Mouse (Mus musculus) CH12.LX (cell line): Measurements from ENCODE around the gene Scand1. TPM values are rescaled to one million over a fixed set of nuclear protein-coding genes. Genes with fewer than 3 reads are reported as not detected.

Source experiments
- DNase-seq: peaks from one replicate; pipeline ENCODE4 v3.0.0-alpha.2; 2013; ENCODE audit errors: extremely low read depth
- H3K27ac ChIP-seq: 2 replicates; pipeline ENCODE4 v1.5.1; 2012; ENCODE audit warnings: low read depth, mild to moderate bottlenecking, control low read depth, moderate library complexity; ENCODE audit not compliant: insufficient read depth
- H3K27me3 ChIP-seq: replicated peaks from 2 replicates; pipeline ENCODE3; 2012; ENCODE audit warnings: inconsistent platforms
- H3K36me3 ChIP-seq, 2 experiments: replicated peaks in 1 of 2; 2 replicates each; pipeline versions ENCODE3 to v1.6.1; 2012; ENCODE audit warnings: inconsistent platforms in 1 of 2, low read length in 1 of 2, mild to moderate bottlenecking in 1 of 2, mixed read lengths in 1 of 2, moderate library complexity in 1 of 2; ENCODE audit not compliant: control insufficient read depth in 1 of 2, insufficient read depth in 1 of 2
- H3K4me1 ChIP-seq, 2 experiments: 2 replicates each; pipeline ENCODE4 v1.6.1; 2012; ENCODE audit warnings: inconsistent platforms in 1 of 2, moderate library complexity in 1 of 2; ENCODE audit not compliant: insufficient read depth in 2 of 2, control insufficient read depth in 1 of 2
- H3K4me2 ChIP-seq: 2 replicates; pipeline ENCODE4 v1.6.1; 2012; ENCODE audit warnings: low read depth, mild to moderate bottlenecking, control low read depth; ENCODE audit not compliant: poor library complexity, insufficient read depth, severe bottlenecking
- H3K4me3 ChIP-seq, 3 experiments: fragments of 150-350 bp in 1 of 3; sonication (generic) in 1 of 3; replicated peaks in 1 of 3; 2 replicates each; pipeline versions ENCODE3 to v1.5.1; 2011 to 2012; ENCODE audit warnings: low read depth in 2 of 3, low read length in 2 of 3, mild to moderate bottlenecking in 2 of 3, moderate library complexity in 2 of 3, control low read depth in 1 of 3, improper control_type of control experiment in 1 of 3, inconsistent platforms in 1 of 3, mixed read lengths in 1 of 3; ENCODE audit not compliant: poor library complexity in 1 of 3
- H3K79me2 ChIP-seq: replicated peaks from 2 replicates; pipeline ENCODE4 v1.6.1; 2012; ENCODE audit warnings: mild to moderate bottlenecking, moderate library complexity; ENCODE audit not compliant: control insufficient read depth, poor library complexity, insufficient read depth, severe bottlenecking; ENCODE audit errors: extremely low read depth
- H3K9ac ChIP-seq: 2 replicates; pipeline ENCODE4 v1.6.1; 2012; ENCODE audit warnings: low read depth, mild to moderate bottlenecking, control low read depth, moderate library complexity; ENCODE audit not compliant: insufficient read depth
- H3K9me3 ChIP-seq: replicated peaks from 2 replicates; pipeline ENCODE3; 2012; ENCODE audit warnings: low read length, inconsistent platforms, mixed read lengths
- CHD1 ChIP-seq: IDR thresholded peaks from 2 replicates; pipeline ENCODE4 v1.6.1; 2012; ENCODE audit warnings: low read depth, low read length, improper control_type of control experiment, inconsistent platforms
- CTCF ChIP-seq, 2 experiments: IDR thresholded peaks in 1 of 2; conservative IDR thresholded peaks in 1 of 2; 2 replicates each; pipeline ENCODE4 v1.5.1; 2011 to 2012; ENCODE audit warnings: low read depth in 2 of 2, low read length in 2 of 2, improper control_type of control experiment in 1 of 2, inconsistent platforms in 1 of 2, mild to moderate bottlenecking in 1 of 2, moderate library complexity in 1 of 2
- E2F4 ChIP-seq: IDR thresholded peaks from 2 replicates; pipeline ENCODE4 v1.6.1; 2011; ENCODE audit warnings: low read depth, low read length, improper control_type of control experiment; ENCODE audit not compliant: insufficient replicate concordance
- GABPA ChIP-seq: IDR thresholded peaks from 2 replicates; pipeline ENCODE4 v1.6.1; 2012; ENCODE audit warnings: low read depth, low read length, improper control_type of control experiment, inconsistent platforms; ENCODE audit not compliant: insufficient replicate concordance
- HCFC1 ChIP-seq: IDR thresholded peaks from 2 replicates; pipeline ENCODE4 v1.6.1; 2012; ENCODE audit warnings: low read depth, mild to moderate bottlenecking, inconsistent platforms, low read length, improper control_type of control experiment
- IRF4 ChIP-seq: IDR thresholded peaks from 2 replicates; pipeline ENCODE4 v1.6.1; 2014; ENCODE audit warnings: low read depth, mild to moderate bottlenecking, inconsistent platforms, low read length, improper control_type of control experiment
- JUN ChIP-seq: IDR thresholded peaks from 2 replicates; pipeline ENCODE4 v1.6.1; 2011; ENCODE audit warnings: low read depth, mild to moderate bottlenecking, low read length, improper control_type of control experiment, moderate library complexity; ENCODE audit not compliant: insufficient read depth
- MAZ ChIP-seq: IDR thresholded peaks from 2 replicates; pipeline ENCODE4 v1.6.1; 2012; ENCODE audit warnings: low read depth, mild to moderate bottlenecking, inconsistent platforms, low read length, improper control_type of control experiment, moderate library complexity
- MEF2A ChIP-seq: IDR thresholded peaks from 2 replicates; pipeline ENCODE4 v1.6.1; 2014; ENCODE audit warnings: low read depth, mild to moderate bottlenecking, inconsistent platforms, low read length, improper control_type of control experiment, borderline replicate concordance
- POLR2A ChIP-seq: IDR thresholded peaks from 2 replicates; pipeline ENCODE4 v1.6.1; 2011; ENCODE audit warnings: low read depth, mild to moderate bottlenecking, improper control_type of control experiment, low read length
- POLR2AphosphoS2 ChIP-seq: IDR thresholded peaks from 2 replicates; pipeline ENCODE4 v1.6.1; 2011; ENCODE audit warnings: low read depth, low read length, improper control_type of control experiment
- RAD21 ChIP-seq: IDR thresholded peaks from 2 replicates; pipeline ENCODE4 v1.6.1; 2011; ENCODE audit warnings: low read depth, mild to moderate bottlenecking, low read length, improper control_type of control experiment, moderate library complexity
- RCOR1 ChIP-seq: conservative IDR thresholded peaks from 2 replicates; pipeline ENCODE4 v1.6.1; 2012; ENCODE audit warnings: low read depth, mild to moderate bottlenecking, inconsistent platforms, low read length, improper control_type of control experiment
- SMC3 ChIP-seq: IDR thresholded peaks from 2 replicates; pipeline ENCODE4 v1.6.1; 2011; ENCODE audit warnings: low read depth, low read length, improper control_type of control experiment
- TBP ChIP-seq: conservative IDR thresholded peaks from 2 replicates; pipeline ENCODE4 v1.6.1; 2011; ENCODE audit warnings: low read depth, low read length, improper control_type of control experiment
- UBTF ChIP-seq: IDR thresholded peaks from 2 replicates; pipeline ENCODE4 v1.6.1; 2012; ENCODE audit warnings: low read depth, mild to moderate bottlenecking, inconsistent platforms, low read length, improper control_type of control experiment, moderate library complexity
- USF1 ChIP-seq: IDR thresholded peaks from 2 replicates; pipeline ENCODE4 v1.6.1; 2014; ENCODE audit warnings: low read depth, mild to moderate bottlenecking, inconsistent platforms, low read length, improper control_type of control experiment
- dilution Hi-C: fragments of 300-500 bp; cut with MboI; formaldehyde crosslinking; loops from 2 replicates; pipeline ENCODE4 v1.14.3; 2020; ENCODE audit warnings: low sequenced_read_pairs; ENCODE audit not compliant: extremely low pct_unique_long_range_greater_than_20kb, extremely low pct_ligation_motif_present
- in situ Hi-C: fragments of 300-500 bp; cut with MboI; formaldehyde crosslinking; loops from 3 replicates; pipeline ENCODE4 v1.14.3; 2019; ENCODE audit warnings: low sequenced_read_pairs, low pct_ligation_motif_present, low pct_unique_long_range_greater_than_20kb, mixed read lengths
- polyA plus RNA-seq: library from polyadenylated mRNA; unstranded; fragments of >175 nt; gene quantifications from 2 replicates; pipeline ENCODE4 v1.2.1, GENCODE M21; 2012; ENCODE audit warnings: low read depth; ENCODE audit not compliant: insufficient read length
- total RNA-seq, 2 experiments: library from RNA; depleted of rRNA; stranded (reverse); fragments of 300-350 nt in 1 of 2; fragments of >200 nt in 1 of 2; gene quantifications; 2 replicates each; pipeline ENCODE4 v1.2.3; 2012 to 2014

Scand1 gene
- total and polyA plus RNA-seq, 3 experiments: 48.5 to 86.6 (median 72.6) TPM

DNA sequence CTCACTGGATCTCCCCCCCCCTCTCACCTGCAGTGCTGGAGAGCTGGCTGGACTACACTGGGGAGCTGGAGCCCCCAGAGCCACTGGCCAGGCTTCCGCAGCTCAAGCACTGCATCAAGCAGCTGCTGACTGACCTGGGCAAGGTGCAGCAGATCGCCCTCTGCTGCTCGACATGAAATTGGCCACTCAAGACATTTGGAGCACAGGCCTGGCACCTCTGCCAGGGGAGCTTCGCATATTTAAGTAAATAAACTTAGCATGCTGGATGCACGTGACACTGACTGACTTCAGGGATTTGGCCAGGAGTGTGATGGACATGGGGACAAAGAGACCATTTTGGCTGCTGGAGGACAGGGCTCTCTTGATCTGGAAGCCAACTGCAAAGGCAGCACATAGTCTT lies 5.2 kb downstream of the Scand1 start:
- no peak overlapping the region for H3K4me3 ChIP-seq
- TF ChIP-seq CHD1 (no peak), E2F4 (no peak), MEF2A (no peak), CTCF (conservative IDR thresholded peaks at IDR 0.05 in 1 of 2, IDR thresholded peaks at IDR 0.05 in 1 of 2; ENCODE audit: low read depth in 2 of 2, low read length in 2 of 2) (peak in 1 of 2 experiments; percentile 57; a peak in 2 of 4 replicates), TBP (no peak), POLR2AphosphoS2 (no peak), UBTF (no peak), GABPA (no peak), SMC3 (peak; percentile 34; the same call in 1 of the 2 replicates)
- TF ChIP-seq, all 38 proteins: peak for 2
- Histone ChIP-seq H3K36me3 (peaks cover 28 to 54% of the 10 kb centered on the region in 2 experiments), H3K27ac (no peak overlapping the region), H3K4me2 (no peak overlapping the region), H3K27me3 (no peaks in the 10 kb centered on the region), H3K9ac (no peak overlapping the region), H3K9me3 (no peaks in the 10 kb centered on the region), H3K79me2 (no peaks in the 10 kb centered on the region; the same call in 1 of the 2 replicates), H3K4me1 (peaks cover 0 to 20% of the 10 kb centered on the region in 2 experiments; a peak in 2 of 4 replicates)
- in situ Hi-C loops: no loop called here
- dilution Hi-C loops: no loop called here
- no peak for DNase-seq

DNA sequence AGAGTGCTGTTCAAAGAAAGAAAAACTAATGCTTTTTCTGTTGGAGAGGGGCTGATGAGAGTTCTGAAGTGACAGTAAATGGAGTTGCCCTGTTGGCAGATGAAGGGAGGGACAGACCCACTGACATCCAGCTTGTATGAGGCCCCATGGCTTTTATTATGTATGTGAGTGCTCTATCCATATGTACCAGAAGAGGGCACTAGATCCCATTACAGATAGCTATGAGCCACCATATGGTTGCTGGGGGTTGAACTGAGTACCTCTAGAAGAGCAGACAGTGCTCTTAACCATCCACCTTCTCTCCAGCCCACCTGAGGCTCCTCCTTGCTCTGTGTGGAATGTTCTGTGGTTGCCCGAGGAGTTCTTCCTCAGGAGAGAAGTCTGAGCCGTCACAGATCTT lies 6.7 kb downstream of the Scand1 start:
- TF ChIP-seq CTCF (conservative IDR thresholded peaks at IDR 0.05 in 1 of 2, IDR thresholded peaks at IDR 0.05 in 1 of 2; ENCODE audit: low read depth in 2 of 2, low read length in 2 of 2): peak; percentile 53 to 70; a peak in 3 of 4 replicates
- TF ChIP-seq JUN: no peak
- TF ChIP-seq RAD21: peak; percentile 58
- TF ChIP-seq IRF4: no peak
- peak; percentile 56 for TF ChIP-seq SMC3
- peaks cover 35 to 66% of the 10 kb centered on the region in 2 experiments for H3K36me3 ChIP-seq
- in situ Hi-C loops: no loop called here
- no peaks in the 10 kb centered on the region for H3K27me3 ChIP-seq
- dilution Hi-C loops: no loop called here
- H3K4me3 ChIP-seq: no peak overlapping the region
- H3K27ac ChIP-seq: no peak overlapping the region
- H3K4me1 ChIP-seq: peaks cover 0 to 14% of the 10 kb centered on the region in 2 experiments; a peak in 2 of 4 replicates
- H3K79me2 ChIP-seq: no peaks in the 10 kb centered on the region; the same call in 1 of the 2 replicates
- H3K9ac ChIP-seq: no peak overlapping the region
- no peaks in the 10 kb centered on the region for H3K9me3 ChIP-seq
- peak; percentile 58 for DNase-seq
- no peak overlapping the region for H3K4me2 ChIP-seq

DNA sequence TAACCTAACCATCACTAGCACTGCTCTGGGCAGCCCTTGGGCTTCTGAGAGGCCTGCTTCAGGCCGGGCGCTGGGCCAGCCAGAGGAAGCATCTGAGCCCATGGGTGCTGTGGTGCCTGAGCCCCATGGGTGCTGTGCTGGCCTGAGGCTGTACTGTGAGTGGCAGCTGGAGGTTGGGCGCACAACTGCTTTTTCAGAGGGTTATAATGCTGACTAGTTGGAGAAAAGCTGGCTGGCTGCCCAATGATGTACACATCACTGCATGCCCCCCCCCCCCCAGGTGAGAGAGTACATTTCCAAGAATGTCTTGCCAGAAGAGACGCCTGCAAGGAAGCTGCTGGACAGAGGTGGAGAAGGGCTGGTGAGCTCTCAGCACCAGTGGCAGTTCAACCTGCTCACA lies 8.2 kb downstream of the Scand1 start:
- Histone ChIP-seq H3K4me2 (no peak overlapping the region), H3K27ac (no peak overlapping the region), H3K36me3 (peaks cover 40 to 74% of the 10 kb centered on the region in 2 experiments), H3K4me1 (peaks cover 0 to 5% of the 10 kb centered on the region in 2 experiments; a peak in 1 of 4 replicates), H3K9ac (no peak overlapping the region), H3K4me3 (no peak overlapping the region), H3K9me3 (no peaks in the 10 kb centered on the region), H3K79me2 (no peaks in the 10 kb centered on the region), H3K27me3 (no peaks in the 10 kb centered on the region)
- in situ Hi-C loops: no loop called here
- DNase-seq: no peak
- TF ChIP-seq CHD1: no peak
- no peak for TF ChIP-seq MAZ
- TF ChIP-seq TBP: no peak
- TF ChIP-seq HCFC1: no peak
- no peak for TF ChIP-seq RCOR1
- no peak for TF ChIP-seq USF1
- no peak for TF ChIP-seq POLR2A
- dilution Hi-C loops: no loop called here
